ENCODE assay signal across 8 mouse cellular contexts in genomic region chr2:117541471-117541870, GRCm38 (mm10).
DNase-seq lines count a peak whose midpoint lies in the region; ATAC-seq lines count a peak whose summit lies in the region.

No protein-coding gene starts in this region.

- H3K9ac ChIP-seq in kidney, embryonic 16.5 days (replicated peaks; ENCODE audit: low read length), result no peak overlapping the region
- no peak overlapping the region for H3K9ac ChIP-seq in limb, embryonic 13.5 days
- H3K9ac ChIP-seq in neural tube, embryonic 14.5 days (replicated peaks; ENCODE audit: low read depth, low read length), result no peak overlapping the region

- no peaks in the 10 kb centered on the region for H3K9me3 ChIP-seq in kidney, embryonic 16.5 days (ENCODE audit: low read length)
- H3K9me3 ChIP-seq in limb, embryonic 13.5 days, result no peaks in the 10 kb centered on the region
- no peaks in the 10 kb centered on the region for H3K9me3 ChIP-seq in neural tube, embryonic 14.5 days (ENCODE audit: control insufficient read depth, low read length)

- no peaks in the 10 kb centered on the region for H3K36me3 ChIP-seq in kidney, embryonic 16.5 days (ENCODE audit: insufficient read depth, low read length)
- no peaks in the 10 kb centered on the region for H3K36me3 ChIP-seq in limb, embryonic 13.5 days
- no peaks in the 10 kb centered on the region for H3K36me3 ChIP-seq in neural tube, embryonic 14.5 days (ENCODE audit: control insufficient read depth, insufficient read depth, low read length)

- peak; percentile 64 for ATAC-seq in kidney, embryonic 16.5 days (ENCODE audit: low FRiP score, low TSS enrichment)
- ATAC-seq in limb, embryonic 13.5 days (ENCODE audit: low FRiP score, low read depth), result no peak
- peak; percentile 56; the same call in 1 of the 2 replicates for ATAC-seq in neural tube, embryonic 14.5 days (ENCODE audit: low read depth)

- DNase-seq in urinary bladder, adult 18-20 months (ENCODE audit: low spot score in 2 of 2), result peak; percentile 31 to 43
- no peak for DNase-seq in urinary bladder, postnatal 10 days (ENCODE audit: low spot score)
- peak; percentile 71 to 73 for DNase-seq in cerebellum, postnatal 14 days
- peak; percentile 68 to 79 for DNase-seq in frontal cortex, postnatal 36 days (ENCODE audit: low spot score in 2 of 2)
- peak; percentile 69 for DNase-seq in urinary bladder, postnatal 14 days (ENCODE audit: low spot score)

- H3K4me2 ChIP-seq in kidney, embryonic 16.5 days (replicated peaks; ENCODE audit: low read depth, low read length), result no peak overlapping the region
- H3K4me2 ChIP-seq in limb, embryonic 13.5 days (replicated peaks), result no peak overlapping the region
- no peak overlapping the region for H3K4me2 ChIP-seq in neural tube, embryonic 14.5 days (ENCODE audit: low read depth, low read length)

- H3K4me1 ChIP-seq in kidney, embryonic 16.5 days (ENCODE audit: insufficient read depth, low read length), result no peaks in the 10 kb centered on the region
- peaks cover 34% of the 10 kb centered on the region for H3K4me1 ChIP-seq in limb, embryonic 13.5 days
- no peaks in the 10 kb centered on the region for H3K4me1 ChIP-seq in neural tube, embryonic 14.5 days (ENCODE audit: control insufficient read depth, insufficient read depth, low read length)

- H3K27me3 ChIP-seq in kidney, embryonic 16.5 days (ENCODE audit: insufficient read depth, low read length), result no peaks in the 10 kb centered on the region
- H3K27me3 ChIP-seq in limb, embryonic 13.5 days, result peaks cover 12% of the 10 kb centered on the region; the same call in 1 of the 2 replicates
- no peaks in the 10 kb centered on the region for H3K27me3 ChIP-seq in neural tube, embryonic 14.5 days (ENCODE audit: control insufficient read depth, insufficient read depth, low read length)

- WGBS in kidney, embryonic 16.5 days, result 13% methylated on average over 6 of the region's 6 CpGs
- 11% methylated on average over 6 of the region's 6 CpGs for WGBS in limb, embryonic 13.5 days
- WGBS in neural tube, embryonic 14.5 days, result 25% methylated on average over 6 of the region's 6 CpGs

- H3K27ac ChIP-seq in kidney, embryonic 16.5 days (ENCODE audit: low read length), result no peak overlapping the region
- H3K27ac ChIP-seq in limb, embryonic 13.5 days, result 0 out of 2 replicates have a peak overlapping the region, but pooled peaks have one; percentile 10
- H3K27ac ChIP-seq in neural tube, embryonic 14.5 days (ENCODE audit: low read depth, low read length), result no peak overlapping the region

- H3K4me3 ChIP-seq in kidney, embryonic 16.5 days (ENCODE audit: low read length), result no peak overlapping the region
- H3K4me3 ChIP-seq in limb, embryonic 13.5 days, result no peak overlapping the region
- no peak overlapping the region for H3K4me3 ChIP-seq in neural tube, embryonic 14.5 days (ENCODE audit: low read depth, low read length)
